Comparison of ENCODE assay signal across 29 mouse cellular contexts in genomic region chr12:25957547-25957946, GRCm38 (mm10).
DNase-seq lines count a peak whose midpoint lies in the region; ATAC-seq lines count a peak whose summit lies in the region.
"Had no signal": no experiment of that assay in that cellular context is flagged by ENCODE, and none has a peak within 500 bp of the region (broad histone marks: within the 10 kb centered on the region; RNA-seq: fewer than 3 reads in every experiment).

No protein-coding gene starts in this region.

- H3K36me3 ChIP-seq in midbrain, embryonic 11.5 days (ENCODE audit: control insufficient read depth, insufficient read depth, low read length) = no peaks in the 10 kb centered on the region
- H3K36me3 ChIP-seq: embryonic facial prominence, embryonic 10.5 days; embryonic facial prominence, embryonic 15.5 days; forebrain, embryonic 12.5 days; heart, embryonic 12.5 days; hindbrain, embryonic 10.5 days; hindbrain, embryonic 15.5 days; intestine, embryonic 15.5 days; limb, embryonic 13.5 days; lung, embryonic 15.5 days; neural tube, embryonic 12.5 days had no signal

- peak; percentile 32 for ATAC-seq in activated CD4-positive, CD25-positive, alpha-beta regulatory T cell, adult 4 months
- peak; percentile 27; the same call in 1 of the 2 replicates for ATAC-seq in megakaryocyte, adult 5-6 weeks (ENCODE audit: poor library complexity, severe bottlenecking)
- no peak for ATAC-seq in midbrain, embryonic 11.5 days (ENCODE audit: low FRiP score)
- ATAC-seq: forebrain, postnatal 0 days; intestine, embryonic 15.5 days; midbrain, embryonic 16.5 days; Patski had no signal

- H3K9ac ChIP-seq in midbrain, embryonic 11.5 days (ENCODE audit: low read length) = no peak overlapping the region
- H3K9ac ChIP-seq: embryonic facial prominence, embryonic 15.5 days; forebrain, embryonic 12.5 days; forebrain, postnatal 0 days; heart, embryonic 12.5 days; hindbrain, embryonic 15.5 days; intestine, embryonic 15.5 days; limb, embryonic 13.5 days; lung, embryonic 15.5 days; neural tube, embryonic 12.5 days had no signal

- no peak overlapping the region for H3K4me3 ChIP-seq in midbrain, embryonic 11.5 days (ENCODE audit: low read depth, low read length)
- H3K4me3 ChIP-seq: embryonic facial prominence, embryonic 10.5 days; embryonic facial prominence, embryonic 15.5 days; forebrain, embryonic 12.5 days; heart, embryonic 12.5 days; hindbrain, embryonic 10.5 days; hindbrain, embryonic 15.5 days; intestine, embryonic 15.5 days; layer of hippocampus, adult 2 months; limb, embryonic 13.5 days; lung, embryonic 15.5 days; neural tube, embryonic 12.5 days had no signal

- peak; percentile 5 for DNase-seq in thymus, postnatal 25 days
- DNase-seq in thymus, postnatal 4 days = no peak
- no peak for DNase-seq in midbrain, embryonic 11.5 days (ENCODE audit: low spot score, missing footprints)
- no peak for DNase-seq in embryo, embryonic 10.5 days (ENCODE audit: low spot score)
- DNase-seq in heart, postnatal 14 days = no peak
- DNase-seq: adrenal gland, postnatal 25 days; cerebellum, adult 11-12 months; cerebellum, postnatal 10 days; forebrain, postnatal 0 days; kidney, adult 2 months; kidney, postnatal 36 days; lung, postnatal 4 days; thymus, postnatal 14 days had no signal

- H3K4me2 ChIP-seq in midbrain, embryonic 11.5 days = no peak overlapping the region
- H3K4me2 ChIP-seq: embryonic facial prominence, embryonic 15.5 days; forebrain, embryonic 12.5 days; heart, embryonic 12.5 days; hindbrain, embryonic 15.5 days; intestine, embryonic 15.5 days; limb, embryonic 13.5 days; liver, embryonic 11.5 days; lung, embryonic 15.5 days; neural tube, embryonic 12.5 days had no signal

- WGBS in midbrain, embryonic 11.5 days = 88% methylated on average over 1 of the region's 1 CpGs

- intact Hi-C loops in heart, postnatal 14 days (cut with DNase I) = no loop called here

- no peaks in the 10 kb centered on the region for H3K4me1 ChIP-seq in midbrain, embryonic 11.5 days (ENCODE audit: control insufficient read depth, insufficient read depth, low read length)
- H3K4me1 ChIP-seq: embryonic facial prominence, embryonic 10.5 days; embryonic facial prominence, embryonic 15.5 days; forebrain, embryonic 12.5 days; heart, embryonic 12.5 days; hindbrain, embryonic 15.5 days; intestine, embryonic 15.5 days; limb, embryonic 13.5 days; lung, embryonic 15.5 days; neural tube, embryonic 12.5 days had no signal

- no peak overlapping the region for H3K27ac ChIP-seq in midbrain, embryonic 11.5 days (ENCODE audit: low read depth, low read length)
- H3K27ac ChIP-seq: embryonic facial prominence, embryonic 10.5 days; embryonic facial prominence, embryonic 15.5 days; forebrain, embryonic 12.5 days; hindbrain, embryonic 10.5 days; hindbrain, embryonic 15.5 days; intestine, embryonic 15.5 days; layer of hippocampus, adult 2 months; limb, embryonic 13.5 days; lung, embryonic 15.5 days; neural tube, embryonic 12.5 days had no signal

- H3K9me3 ChIP-seq in midbrain, embryonic 11.5 days (ENCODE audit: control insufficient read depth, low read length) = no peaks in the 10 kb centered on the region
- H3K9me3 ChIP-seq: embryonic facial prominence, embryonic 10.5 days; embryonic facial prominence, embryonic 15.5 days; forebrain, embryonic 12.5 days; heart, embryonic 12.5 days; hindbrain, embryonic 10.5 days; hindbrain, embryonic 15.5 days; intestine, embryonic 15.5 days; limb, embryonic 13.5 days; lung, embryonic 15.5 days; neural tube, embryonic 12.5 days had no signal

- no peaks in the 10 kb centered on the region for H3K27me3 ChIP-seq in midbrain, embryonic 11.5 days (ENCODE audit: control insufficient read depth, insufficient read depth, low read length)
- H3K27me3 ChIP-seq: embryonic facial prominence, embryonic 15.5 days; forebrain, embryonic 12.5 days; heart, embryonic 12.5 days; hindbrain, embryonic 15.5 days; intestine, embryonic 15.5 days; limb, embryonic 13.5 days; lung, embryonic 15.5 days; neural tube, embryonic 12.5 days; Patski had no signal
